Comparison of ENCODE assay signal across 21 mouse cellular contexts in the genomic region with DNA sequence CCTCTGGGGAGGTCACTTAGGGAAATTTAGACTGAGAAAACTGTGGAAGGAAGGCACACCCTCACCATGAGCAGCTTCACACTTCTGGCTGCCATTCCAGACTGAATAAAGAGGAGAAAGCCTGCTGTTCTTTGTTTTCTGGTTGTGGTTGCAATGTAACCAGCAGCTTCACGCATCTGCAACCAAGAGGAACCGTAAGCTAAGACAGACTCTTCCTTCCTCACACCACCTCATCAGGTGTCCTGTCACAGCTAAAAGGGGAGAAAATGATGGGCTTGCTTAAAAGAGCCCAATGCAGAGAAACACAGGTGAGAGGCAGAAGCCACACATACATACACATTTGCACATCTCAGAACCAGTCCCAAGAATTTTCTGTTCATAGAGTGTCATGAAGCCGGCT. TPM values are rescaled to one million over a fixed set of nuclear protein-coding genes. Genes with fewer than 3 reads are reported as not detected.
"Had no signal": no experiment of that assay in that cellular context is flagged by ENCODE, and none has a peak within 500 bp of the region (broad histone marks: within the 10 kb centered on the region; RNA-seq: fewer than 3 reads in every experiment).

No protein-coding gene starts in this region.

- H3K4me1 ChIP-seq: liver, embryonic 13.5 days; liver, embryonic 15.5 days; lung, embryonic 15.5 days; megakaryocyte, embryonic 14.5 days; midbrain, embryonic 13.5 days; midbrain, embryonic 15.5 days; neural tube, embryonic 13.5 days; neural tube, embryonic 15.5 days had no signal

- H3K4me2 ChIP-seq: liver, embryonic 11.5 days; liver, embryonic 13.5 days; liver, embryonic 15.5 days; lung, embryonic 15.5 days; midbrain, embryonic 11.5 days; midbrain, embryonic 13.5 days; midbrain, embryonic 15.5 days; neural tube, embryonic 13.5 days; neural tube, embryonic 15.5 days had no signal

- H3K27me3 ChIP-seq: liver, embryonic 13.5 days; liver, embryonic 15.5 days; lung, embryonic 15.5 days; megakaryocyte, embryonic 14.5 days; midbrain, embryonic 13.5 days; midbrain, embryonic 15.5 days; neural tube, embryonic 13.5 days; neural tube, embryonic 15.5 days had no signal

- ATAC-seq: liver, postnatal 0 days; lung, postnatal 0 days; midbrain, embryonic 13.5 days; midbrain, embryonic 15.5 days had no signal

- H3K9me3 ChIP-seq: liver, embryonic 13.5 days; liver, embryonic 15.5 days had no signal

- H3K36me3 ChIP-seq: liver, embryonic 13.5 days; liver, embryonic 15.5 days; lung, embryonic 15.5 days; midbrain, embryonic 13.5 days; midbrain, embryonic 15.5 days; neural tube, embryonic 13.5 days; neural tube, embryonic 15.5 days had no signal

- DNase-seq: liver, embryonic 13.5 days; liver, postnatal 0 days; lung, adult 2 months; lung, postnatal 14 days; lung, postnatal 36 days; right cerebral cortex, postnatal 14 days; spleen, adult 18-20 months; thymus, adult 18-20 months; thymus, postnatal 14 days; thymus, postnatal 36 days had no signal

- H3K9ac ChIP-seq: liver, embryonic 13.5 days; liver, embryonic 15.5 days; liver, postnatal 0 days; lung, embryonic 15.5 days; midbrain, embryonic 13.5 days; midbrain, embryonic 15.5 days; neural tube, embryonic 13.5 days; neural tube, embryonic 15.5 days had no signal

- H3K4me3 ChIP-seq: liver, embryonic 13.5 days; liver, embryonic 15.5 days; lung, embryonic 15.5 days; megakaryocyte, embryonic 14.5 days; midbrain, embryonic 13.5 days; midbrain, embryonic 15.5 days; neural tube, embryonic 13.5 days; neural tube, embryonic 15.5 days had no signal

- H3K27ac ChIP-seq: liver, embryonic 13.5 days; liver, embryonic 15.5 days; lung, embryonic 15.5 days; macrophage; midbrain, embryonic 13.5 days; midbrain, embryonic 15.5 days; neural tube, embryonic 13.5 days; neural tube, embryonic 15.5 days had no signal

RNA-seq across cellular contexts. Expression of a gene that starts 25.3 kb away (rescaled TPM):
- polyA plus RNA-seq: midbrain, embryonic 11.5 days had no signal
